Mouse (Mus musculus) bone marrow macrophage, adult 2 months (primary cell): ENCODE data around the gene Tmem216.

ENCODE experiments used
- CTCF ChIP-seq: IDR thresholded peaks from 2 replicates; pipeline ENCODE4 v1.5.1; 2012; ENCODE audit warnings: low read depth, mild to moderate bottlenecking, low read length, moderate library complexity
- POLR2A ChIP-seq: IDR thresholded peaks from 2 replicates; pipeline ENCODE4 v1.6.1; 2012; ENCODE audit warnings: mild to moderate bottlenecking, low read depth, low read length, borderline replicate concordance

GRCm38 (mm10) chr19:10539454-10539853, 16.6 kb downstream of the Tmem216 start:
- no peak for TF ChIP-seq CTCF
- no peak for TF ChIP-seq POLR2A
